Mouse (Mus musculus) hindbrain, embryonic 16.5 days (tissue): Measurements from ENCODE around the gene Xrcc2. TPM values are rescaled to one million over a fixed set of nuclear protein-coding genes. Genes with fewer than 3 reads are reported as not detected.
A peak's percentile ranks its signal among the peaks of the same experiment; 100 is the strongest.
"Not testable (repeated sequence)": the region's sequence is repeated elsewhere in the genome, so short reads cannot be mapped to it uniquely, and the experiment has no call there.

Source experiments
- ATAC-seq: fragments of 200-750 bp; cut with Nextera tagmentation; 2 replicates; pipeline ENCODE4 v1.8.0; 2017; ENCODE audit warnings: moderate TSS enrichment, moderate library complexity
- H3K27ac ChIP-seq: fragments of 300-500 bp; sonication (generic); 2 replicates; pipeline ENCODE4 v1.5.1; 2014; ENCODE audit warnings: low read depth, mild to moderate bottlenecking, control low read depth, low read length, moderate library complexity
- H3K27me3 ChIP-seq: fragments of 300-500 bp; sonication (generic); replicated peaks from 2 replicates; pipeline ENCODE4 v1.6.1; 2014; ENCODE audit warnings: low read length; ENCODE audit not compliant: control insufficient read depth, insufficient read depth
- H3K36me3 ChIP-seq: fragments of 300-500 bp; sonication (generic); 2 replicates; pipeline ENCODE4 v1.6.1; 2014; ENCODE audit warnings: mild to moderate bottlenecking, low read length, moderate library complexity, mixed read lengths; ENCODE audit not compliant: control insufficient read depth, insufficient read depth
- H3K4me1 ChIP-seq: fragments of 300-500 bp; sonication (generic); 2 replicates; pipeline ENCODE4 v1.6.1; 2014; ENCODE audit warnings: low read depth, low read length; ENCODE audit not compliant: control insufficient read depth, insufficient read depth
- H3K4me2 ChIP-seq: fragments of 300-500 bp; sonication (generic); 2 replicates; pipeline ENCODE4 v1.6.1; 2014; ENCODE audit warnings: mild to moderate bottlenecking, low read length, control low read depth, moderate library complexity
- H3K4me3 ChIP-seq: fragments of 300-500 bp; sonication (generic); 2 replicates; pipeline ENCODE4 v1.5.1; 2014; ENCODE audit warnings: mild to moderate bottlenecking, low read length, control low read depth, moderate library complexity
- H3K9ac ChIP-seq: fragments of 300-500 bp; sonication (generic); 2 replicates; pipeline ENCODE4 v1.6.1; 2014; ENCODE audit warnings: low read depth, mild to moderate bottlenecking, control low read depth, low read length, moderate library complexity
- H3K9me3 ChIP-seq: fragments of 300-500 bp; sonication (generic); 2 replicates; pipeline ENCODE4 v1.6.1; 2014; ENCODE audit warnings: mild to moderate bottlenecking, low read length, moderate library complexity; ENCODE audit not compliant: control insufficient read depth
- WGBS: fragments of 180-500 bp; shearing (Covaris S2); extraction: QIAGEN DNeasy Blood & Tissue Kit; methylation state at CpG from one replicate; pipeline ENCODE4 v1.1.7; 2014; 5-methylcytosine and 5-hydroxymethylcytosine counted together
- polyA plus RNA-seq: library from polyadenylated mRNA; unstranded; fragments of >200 nt; fragmentation: Nextera tagmentation; extraction: Ambion mirVana; gene quantifications from 2 replicates; pipeline ENCODE4 v1.2.1, GENCODE M21; 2015

The Xrcc2 gene
- 4.1 and 5.5 TPM in 2 replicates for polyA plus RNA-seq

GRCm38 (mm10) chr5:25705567-25706349 is at the start of gene Xrcc2:
Xrcc2 (minus strand) TSS chr5:25705825.
- 8% methylated on average over 51 of the region's 51 CpGs for WGBS

GRCm38 (mm10) chr5:25754236-25754766 is 48.7 kb upstream of the Xrcc2 start:
- WGBS, result 17% methylated on average over 2 of the region's 2 CpGs
- Histone ChIP-seq H3K36me3 (no peaks in the 10 kb centered on the region), H3K9me3 (no peaks in the 10 kb centered on the region), H3K27me3 (no peaks in the 10 kb centered on the region), H3K4me2 (no peak overlapping the region; the same call in 1 of the 2 replicates), H3K27ac (peak overlapping the region; percentile 53; the same call in 1 of the 2 replicates), H3K9ac (no peak overlapping the region), H3K4me3 (no peak overlapping the region), H3K4me1 (peaks cover 23% of the 10 kb centered on the region)
- peak; percentile 90 for ATAC-seq

More at GRCm38 (mm10) chr5:25705567-25706349, at the start of gene Xrcc2:
- 0 out of 2 replicates have a peak, but pooled peaks cover 2% of the 10 kb centered on the region for H3K36me3 ChIP-seq
- no peaks in the 10 kb centered on the region for H3K9me3 ChIP-seq
- no peak within 1 kb of the TSS; the same call in 1 of the 2 replicates for H3K27ac ChIP-seq
- peak within 1 kb of the TSS; percentile 67 for H3K4me3 ChIP-seq
- H3K9ac ChIP-seq, result peak within 1 kb of the TSS; percentile 77
- peak within 1 kb of the TSS; percentile 88 for H3K4me2 ChIP-seq
- no peaks in the 10 kb centered on the region for H3K27me3 ChIP-seq
- ATAC-seq, result peak; percentile 98
- H3K4me1 ChIP-seq, result peaks cover 12% of the 10 kb centered on the region

- ATAC-seq, result peak; percentile 38
- peaks cover 23% of the 10 kb centered on the region for H3K4me1 ChIP-seq
- no peaks in the 10 kb centered on the region for H3K36me3 ChIP-seq
- WGBS, result 48% methylated on average over 8 of the region's 8 CpGs
- no peaks in the 10 kb centered on the region for H3K9me3 ChIP-seq
- H3K27me3 ChIP-seq, result no peaks in the 10 kb centered on the region
- no peak overlapping the region for H3K4me3 ChIP-seq
- H3K27ac ChIP-seq, result peak overlapping the region; percentile 53; the same call in 1 of the 2 replicates
- H3K9ac ChIP-seq, result no peak overlapping the region
- no peak overlapping the region; the same call in 1 of the 2 replicates for H3K4me2 ChIP-seq
Observed at GRCm38 (mm10) chr5:25753556-25754235, 48.1 kb upstream of the Xrcc2 start.

GRCm38 (mm10) chr5:25752862-25753261 is 47.2 kb upstream of the Xrcc2 start:
- no peak for ATAC-seq
- Histone ChIP-seq H3K4me3 (no peak overlapping the region), H3K27me3 (no peaks in the 10 kb centered on the region), H3K27ac (no peak overlapping the region), H3K4me2 (no peak overlapping the region), H3K9ac (no peak overlapping the region), H3K9me3 (no peaks in the 10 kb centered on the region), H3K4me1 (peaks cover 23% of the 10 kb centered on the region), H3K36me3 (no peaks in the 10 kb centered on the region)
- WGBS, result 65% methylated on average over 5 of the region's 5 CpGs

GRCm38 (mm10) chr5:25751552-25751951 is 45.9 kb upstream of the Xrcc2 start:
- Histone ChIP-seq H3K9ac (no peak overlapping the region), H3K27me3 (no peaks in the 10 kb centered on the region), H3K36me3 (no peaks in the 10 kb centered on the region), H3K9me3 (no peaks in the 10 kb centered on the region), H3K4me2 (no peak overlapping the region), H3K4me1 (peaks cover 23% of the 10 kb centered on the region), H3K27ac (no peak overlapping the region), H3K4me3 (no peak overlapping the region)
- no peak for ATAC-seq

- WGBS, result 74% methylated on average over 3 of the region's 3 CpGs
- H3K9ac ChIP-seq, result no peak overlapping the region
- ATAC-seq, result no peak
- H3K27me3 ChIP-seq, result no peaks in the 10 kb centered on the region
- no peaks in the 10 kb centered on the region for H3K36me3 ChIP-seq
- H3K4me1 ChIP-seq, result peaks cover 6% of the 10 kb centered on the region
- no peak overlapping the region for H3K4me3 ChIP-seq
- H3K27ac ChIP-seq, result no peak overlapping the region
- H3K4me2 ChIP-seq, result no peak overlapping the region
- H3K9me3 ChIP-seq, result no peaks in the 10 kb centered on the region
Observed at GRCm38 (mm10) chr5:25748613-25749012, 43.0 kb upstream of the Xrcc2 start.

- no peak overlapping the region for H3K4me2 ChIP-seq
- no peaks in the 10 kb centered on the region for H3K27me3 ChIP-seq
- H3K9me3 ChIP-seq, result no peaks in the 10 kb centered on the region
- no peak overlapping the region for H3K9ac ChIP-seq
- H3K4me3 ChIP-seq, result no peak overlapping the region
- no peak for ATAC-seq
- no peaks in the 10 kb centered on the region for H3K36me3 ChIP-seq
- peaks cover under 1% of the 10 kb centered on the region; the same call in 1 of the 2 replicates for H3K4me1 ChIP-seq
- H3K27ac ChIP-seq, result no peak overlapping the region
Observed at GRCm38 (mm10) chr5:25747904-25748303, 42.3 kb upstream of the Xrcc2 start.

- H3K36me3 ChIP-seq, H3K27me3 ChIP-seq, H3K9me3 ChIP-seq, H3K27ac ChIP-seq, H3K9ac ChIP-seq, ATAC-seq, H3K4me1 ChIP-seq, H3K4me3 ChIP-seq, H3K4me2 ChIP-seq: not testable (repeated sequence)
- 92% methylated on average over 1 of the region's 1 CpGs for WGBS
Observed at GRCm38 (mm10) chr5:25738902-25739301, 33.3 kb upstream of the Xrcc2 start.

- H3K27me3 ChIP-seq, result no peaks in the 10 kb centered on the region
- no peak overlapping the region for H3K4me3 ChIP-seq
- no peaks in the 10 kb centered on the region for H3K9me3 ChIP-seq
- 77% methylated on average over 3 of the region's 3 CpGs for WGBS
- ATAC-seq, result no peak
- H3K4me2 ChIP-seq, result no peak overlapping the region
- H3K27ac ChIP-seq, result no peak overlapping the region
- H3K9ac ChIP-seq, result no peak overlapping the region
- no peaks in the 10 kb centered on the region for H3K36me3 ChIP-seq
- no peaks in the 10 kb centered on the region for H3K4me1 ChIP-seq
Observed at GRCm38 (mm10) chr5:25738448-25738847, 32.8 kb upstream of the Xrcc2 start.
